Mouse (Mus musculus): ENCODE data around the gene Spred1. TPM values are rescaled to one million over a fixed set of nuclear protein-coding genes. Genes with fewer than 3 reads are reported as not detected.

Spred1 gene
- polyA plus RNA-seq, 1 experiment from 2014 or later, result 15.3 TPM

GRCm38 (mm10) chr2:117139977-117140376 lies 18.8 kb downstream of the Spred1 start:
- H3K36me3 ChIP-seq (ENCODE audit: control insufficient read depth, insufficient read depth, low read length), result no peaks in the 10 kb centered on the region
- DNase-seq (ENCODE audit: low spot score) (no peak), ATAC-seq (replicated peaks; ENCODE audit: low FRiP score, low TSS enrichment, low read depth) (no peak)
- H3K27me3 ChIP-seq (replicated peaks; ENCODE audit: control insufficient read depth, insufficient read depth, low read length), result no peaks in the 10 kb centered on the region
- peaks cover 2% of the 10 kb centered on the region for H3K4me1 ChIP-seq (replicated peaks; ENCODE audit: control insufficient read depth, insufficient read depth, low read length)
- H3K27ac ChIP-seq (ENCODE audit: low read depth), result no peak overlapping the region
- WGBS, result 89% methylated on average over 1 of the region's 1 CpGs
- H3K9me3 ChIP-seq (ENCODE audit: control insufficient read depth, low read length), result no peaks in the 10 kb centered on the region
- no peak overlapping the region for H3K4me3 ChIP-seq (ENCODE audit: low read depth, low read length)
- no peak overlapping the region for H3K4me2 ChIP-seq (ENCODE audit: low read length)
- H3K9ac ChIP-seq (ENCODE audit: low read length), result no peak overlapping the region

GRCm38 (mm10) chr2:117143106-117143505 lies 21.9 kb downstream of the Spred1 start:
- Histone ChIP-seq H3K27ac (ENCODE audit: low read depth) (no peak overlapping the region), H3K9me3 (ENCODE audit: control insufficient read depth, low read length) (no peaks in the 10 kb centered on the region), H3K4me3 (ENCODE audit: low read depth, low read length) (no peak overlapping the region), H3K27me3 (replicated peaks; ENCODE audit: control insufficient read depth, insufficient read depth, low read length) (no peaks in the 10 kb centered on the region), H3K4me1 (replicated peaks; ENCODE audit: control insufficient read depth, insufficient read depth, low read length) (peaks cover 5% of the 10 kb centered on the region), H3K9ac (ENCODE audit: low read length) (no peak overlapping the region), H3K36me3 (ENCODE audit: control insufficient read depth, insufficient read depth, low read length) (no peaks in the 10 kb centered on the region), H3K4me2 (ENCODE audit: low read length) (no peak overlapping the region)
- WGBS, result 90% methylated on average over 4 of the region's 4 CpGs
- DNase-seq (ENCODE audit: low spot score) (no peak), ATAC-seq (replicated peaks; ENCODE audit: low FRiP score, low TSS enrichment, low read depth) (no peak)

DNA sequence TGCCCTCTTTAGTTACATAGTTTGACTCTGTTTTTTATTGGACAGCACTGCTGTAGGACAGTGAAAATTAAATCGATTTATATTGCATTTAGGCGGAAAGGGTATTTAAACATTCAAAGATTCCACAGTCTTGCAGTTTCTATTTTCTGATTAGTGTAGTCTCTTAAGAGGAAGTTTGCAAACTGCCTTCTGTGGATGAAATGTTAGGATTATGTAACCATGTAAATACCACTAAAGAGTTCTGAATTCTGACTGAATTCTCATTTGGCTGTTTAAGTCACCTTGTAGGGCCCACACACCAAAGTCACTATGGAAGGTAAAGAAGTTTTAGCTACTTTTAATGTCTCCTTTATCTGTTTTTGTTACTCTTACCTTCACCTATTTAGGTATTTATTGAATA lies 24.9 kb downstream of the Spred1 start:
- H3K27me3 ChIP-seq (replicated peaks; ENCODE audit: control insufficient read depth, insufficient read depth, low read length), result no peaks in the 10 kb centered on the region
- H3K9ac ChIP-seq (ENCODE audit: low read length), result no peak overlapping the region
- DNase-seq (ENCODE audit: low spot score), result no peak
- no peak overlapping the region for H3K4me2 ChIP-seq (ENCODE audit: low read length)
- ATAC-seq (replicated peaks; ENCODE audit: low FRiP score, low TSS enrichment, low read depth), result no peak
- H3K9me3 ChIP-seq (ENCODE audit: control insufficient read depth, low read length), result no peaks in the 10 kb centered on the region
- H3K4me3 ChIP-seq (ENCODE audit: low read depth, low read length), result no peak overlapping the region
- peaks cover 5% of the 10 kb centered on the region for H3K4me1 ChIP-seq (replicated peaks; ENCODE audit: control insufficient read depth, insufficient read depth, low read length)
- no peaks in the 10 kb centered on the region for H3K36me3 ChIP-seq (ENCODE audit: control insufficient read depth, insufficient read depth, low read length)
- 85% methylated on average over 2 of the region's 2 CpGs for WGBS
- no peak overlapping the region for H3K27ac ChIP-seq (ENCODE audit: low read depth)

GRCm38 (mm10) chr2:117146617-117147016 lies 25.4 kb downstream of the Spred1 start:
- no peaks in the 10 kb centered on the region for H3K27me3 ChIP-seq (replicated peaks; ENCODE audit: control insufficient read depth, insufficient read depth, low read length)
- no peak overlapping the region for H3K4me2 ChIP-seq (ENCODE audit: low read length)
- ATAC-seq (replicated peaks; ENCODE audit: low FRiP score, low TSS enrichment, low read depth), result no peak
- H3K4me3 ChIP-seq (ENCODE audit: low read depth, low read length), result no peak overlapping the region
- 72% methylated on average over 3 of the region's 3 CpGs for WGBS
- no peak overlapping the region for H3K9ac ChIP-seq (ENCODE audit: low read length)
- no peak overlapping the region for H3K27ac ChIP-seq (ENCODE audit: low read depth)
- H3K9me3 ChIP-seq (ENCODE audit: control insufficient read depth, low read length), result no peaks in the 10 kb centered on the region
- no peaks in the 10 kb centered on the region for H3K36me3 ChIP-seq (ENCODE audit: control insufficient read depth, insufficient read depth, low read length)
- no peak for DNase-seq (ENCODE audit: low spot score)
- peaks cover 5% of the 10 kb centered on the region for H3K4me1 ChIP-seq (replicated peaks; ENCODE audit: control insufficient read depth, insufficient read depth, low read length)

GRCm38 (mm10) chr2:117152161-117152560 lies 31.0 kb downstream of the Spred1 start:
- no peak overlapping the region for H3K4me3 ChIP-seq (ENCODE audit: low read depth, low read length)
- DNase-seq (ENCODE audit: low spot score) (no peak), ATAC-seq (replicated peaks; ENCODE audit: low FRiP score, low TSS enrichment, low read depth) (no peak)
- H3K9ac ChIP-seq (ENCODE audit: low read length), result no peak overlapping the region
- no peak overlapping the region for H3K27ac ChIP-seq (ENCODE audit: low read depth)
- H3K9me3 ChIP-seq (ENCODE audit: control insufficient read depth, low read length), result no peaks in the 10 kb centered on the region
- H3K36me3 ChIP-seq (ENCODE audit: control insufficient read depth, insufficient read depth, low read length), result peaks cover 21% of the 10 kb centered on the region
- H3K4me2 ChIP-seq (ENCODE audit: low read length), result no peak overlapping the region
- no peaks in the 10 kb centered on the region for H3K4me1 ChIP-seq (replicated peaks; ENCODE audit: control insufficient read depth, insufficient read depth, low read length)
- H3K27me3 ChIP-seq (replicated peaks; ENCODE audit: control insufficient read depth, insufficient read depth, low read length), result no peaks in the 10 kb centered on the region

DNA sequence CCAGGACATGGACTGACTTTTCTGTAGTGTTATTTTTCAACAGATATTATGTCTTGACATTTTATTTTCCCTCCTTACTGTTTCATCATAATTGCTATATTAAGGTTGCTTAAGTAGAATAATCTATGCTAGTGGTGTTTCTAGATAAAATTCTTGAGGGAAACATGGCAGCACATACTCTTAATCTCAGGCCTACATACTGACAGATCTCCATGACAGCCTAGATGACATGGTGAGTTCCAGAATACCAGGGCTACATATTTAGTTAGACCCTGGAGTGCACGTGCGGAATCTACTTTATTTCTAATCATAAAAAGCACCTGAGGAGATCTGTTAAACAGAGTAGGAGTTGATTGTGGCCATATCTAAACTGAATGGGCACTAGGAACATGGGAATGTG lies 47.2 kb downstream of the Spred1 start:
- Histone ChIP-seq H3K9ac (ENCODE audit: low read length) (no peak overlapping the region), H3K36me3 (ENCODE audit: control insufficient read depth, insufficient read depth, low read length) (peaks cover 29% of the 10 kb centered on the region), H3K27ac (ENCODE audit: low read depth) (no peak overlapping the region), H3K4me1 (replicated peaks; ENCODE audit: control insufficient read depth, insufficient read depth, low read length) (no peaks in the 10 kb centered on the region; the same call in 1 of the 2 replicates), H3K27me3 (replicated peaks; ENCODE audit: control insufficient read depth, insufficient read depth, low read length) (no peaks in the 10 kb centered on the region), H3K9me3 (ENCODE audit: control insufficient read depth, low read length) (no peaks in the 10 kb centered on the region), H3K4me2 (ENCODE audit: low read length) (no peak overlapping the region), H3K4me3 (ENCODE audit: low read depth, low read length) (no peak overlapping the region)
- WGBS, result 85% methylated on average over 2 of the region's 2 CpGs
- DNase-seq (ENCODE audit: low spot score), result no peak
- no peak for ATAC-seq (replicated peaks; ENCODE audit: low FRiP score, low TSS enrichment, low read depth)

DNA sequence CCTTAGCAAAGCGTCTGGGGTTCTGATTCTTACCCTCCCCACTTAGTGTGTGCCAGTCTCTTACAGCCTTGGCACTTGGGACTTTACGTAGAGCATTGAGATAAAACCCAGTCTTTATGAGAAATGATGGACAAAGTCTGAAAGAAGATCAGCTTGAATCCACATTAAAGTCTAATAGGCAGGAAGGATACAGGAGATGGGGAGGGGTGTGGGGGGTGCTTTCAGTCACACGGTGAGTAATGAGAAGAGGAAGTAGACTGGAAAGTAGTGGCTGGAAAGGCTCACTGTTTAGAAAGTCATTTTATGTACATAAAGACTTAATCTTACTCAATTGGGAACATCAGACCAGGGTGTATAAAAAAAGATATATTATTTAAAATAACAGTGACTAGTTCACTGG lies 47.9 kb downstream of the Spred1 start:
- ATAC-seq (replicated peaks; ENCODE audit: low FRiP score, low TSS enrichment, low read depth), result no peak
- 57% methylated on average over 3 of the region's 3 CpGs for WGBS

GRCm38 (mm10) chr2:117172981-117173380 lies 51.8 kb downstream of the Spred1 start:
- no peak overlapping the region for H3K4me3 ChIP-seq (ENCODE audit: low read depth, low read length)
- 84% methylated on average over 4 of the region's 4 CpGs for WGBS
- no peaks in the 10 kb centered on the region for H3K27me3 ChIP-seq (replicated peaks; ENCODE audit: control insufficient read depth, insufficient read depth, low read length)
- no peak for DNase-seq (ENCODE audit: low spot score)
- no peak overlapping the region for H3K9ac ChIP-seq (ENCODE audit: low read length)
- H3K4me1 ChIP-seq (replicated peaks; ENCODE audit: control insufficient read depth, insufficient read depth, low read length), result no peaks in the 10 kb centered on the region; the same call in 1 of the 2 replicates
- H3K36me3 ChIP-seq (ENCODE audit: control insufficient read depth, insufficient read depth, low read length), result peaks cover 46% of the 10 kb centered on the region
- H3K4me2 ChIP-seq (ENCODE audit: low read length), result no peak overlapping the region
- no peak for ATAC-seq (replicated peaks; ENCODE audit: low FRiP score, low TSS enrichment, low read depth)
- H3K27ac ChIP-seq (ENCODE audit: low read depth), result no peak overlapping the region
- H3K9me3 ChIP-seq (ENCODE audit: control insufficient read depth, low read length), result no peaks in the 10 kb centered on the region

More for the DNA sequence above, 47.9 kb downstream of the Spred1 start:
- peaks cover 27% of the 10 kb centered on the region for H3K36me3 ChIP-seq (ENCODE audit: control insufficient read depth, insufficient read depth, low read length)
- H3K27ac ChIP-seq (ENCODE audit: low read depth), result no peak overlapping the region
- H3K4me2 ChIP-seq (ENCODE audit: low read length), result no peak overlapping the region
- no peaks in the 10 kb centered on the region; the same call in 1 of the 2 replicates for H3K4me1 ChIP-seq (replicated peaks; ENCODE audit: control insufficient read depth, insufficient read depth, low read length)
- no peak for DNase-seq (ENCODE audit: low spot score)
- H3K9ac ChIP-seq (ENCODE audit: low read length), result no peak overlapping the region
- H3K9me3 ChIP-seq (ENCODE audit: control insufficient read depth, low read length), result no peaks in the 10 kb centered on the region
- no peak overlapping the region for H3K4me3 ChIP-seq (ENCODE audit: low read depth, low read length)
- no peaks in the 10 kb centered on the region for H3K27me3 ChIP-seq (replicated peaks; ENCODE audit: control insufficient read depth, insufficient read depth, low read length)

GRCm38 (mm10) chr2:117176066-117176465 lies 54.9 kb downstream of the Spred1 start:
- Histone ChIP-seq H3K27ac (ENCODE audit: low read depth) (no peak overlapping the region), H3K36me3 (ENCODE audit: control insufficient read depth, insufficient read depth, low read length) (peaks cover 52% of the 10 kb centered on the region), H3K9ac (ENCODE audit: low read length) (no peak overlapping the region), H3K4me2 (ENCODE audit: low read length) (no peak overlapping the region), H3K4me3 (ENCODE audit: low read depth, low read length) (no peak overlapping the region), H3K9me3 (ENCODE audit: control insufficient read depth, low read length) (no peaks in the 10 kb centered on the region), H3K4me1 (replicated peaks; ENCODE audit: control insufficient read depth, insufficient read depth, low read length) (no peaks in the 10 kb centered on the region), H3K27me3 (replicated peaks; ENCODE audit: control insufficient read depth, insufficient read depth, low read length) (no peaks in the 10 kb centered on the region)
- 93% methylated on average over 4 of the region's 4 CpGs for WGBS
- DNase-seq (ENCODE audit: low spot score) (no peak), ATAC-seq (replicated peaks; ENCODE audit: low FRiP score, low TSS enrichment, low read depth) (no peak)

Measured in intestine, embryonic 14.5 days (tissue).